Mouse (Mus musculus): ENCODE results near the gene Pi16. TPM values are rescaled to one million over a fixed set of nuclear protein-coding genes. Genes with fewer than 3 reads are reported as not detected.

Pi16 gene
- total and polyA plus RNA-seq, 2 experiments from 2014 or later: 1.7 to 2.8 TPM

DNA sequence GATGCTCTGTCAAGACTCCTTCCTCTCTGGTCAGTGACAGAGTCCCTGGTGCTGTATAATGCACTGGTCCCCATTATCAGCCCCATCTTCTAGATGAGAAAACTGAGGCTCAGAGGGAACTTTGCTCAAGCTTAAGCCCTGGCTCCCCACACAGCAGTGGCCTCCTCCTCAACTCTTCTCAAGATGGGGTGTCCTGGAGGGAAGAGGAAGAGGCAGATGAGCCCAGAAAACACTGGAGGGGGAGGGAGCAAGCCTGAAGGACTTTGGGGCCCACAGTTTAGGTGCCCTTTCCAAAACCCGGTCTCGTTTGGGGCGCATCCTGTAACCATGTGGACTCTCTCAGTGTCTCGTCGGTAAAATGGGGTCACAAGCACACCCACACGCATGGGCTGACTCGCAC lies 2.0 kb downstream of the Pi16 start:
- Histone ChIP-seq H3K4me3 (ENCODE audit: low read length) (no peak overlapping the region), H3K27me3 (ENCODE audit: insufficient read depth, low read length) (no peaks in the 10 kb centered on the region; the same call in 1 of the 2 replicates), H3K36me3 (ENCODE audit: insufficient read depth, low read length) (no peaks in the 10 kb centered on the region), H3K4me2 (ENCODE audit: low read depth, low read length) (no peak overlapping the region), H3K27ac (no peak overlapping the region), H3K4me1 (ENCODE audit: insufficient read depth, low read length) (no peaks in the 10 kb centered on the region), H3K9ac (replicated peaks; ENCODE audit: low read length) (0 out of 2 replicates have a peak overlapping the region, but pooled peaks have one; percentile 2), H3K9me3 (ENCODE audit: low read length) (no peaks in the 10 kb centered on the region)
- no peak for DNase-seq (ENCODE audit: low spot score)
- TF ChIP-seq CTCF (IDR thresholded peaks at IDR 0.05; ENCODE audit: low read depth): no peak
- 92% methylated on average over 7 of the region's 7 CpGs for WGBS
- ATAC-seq: no peak

DNA sequence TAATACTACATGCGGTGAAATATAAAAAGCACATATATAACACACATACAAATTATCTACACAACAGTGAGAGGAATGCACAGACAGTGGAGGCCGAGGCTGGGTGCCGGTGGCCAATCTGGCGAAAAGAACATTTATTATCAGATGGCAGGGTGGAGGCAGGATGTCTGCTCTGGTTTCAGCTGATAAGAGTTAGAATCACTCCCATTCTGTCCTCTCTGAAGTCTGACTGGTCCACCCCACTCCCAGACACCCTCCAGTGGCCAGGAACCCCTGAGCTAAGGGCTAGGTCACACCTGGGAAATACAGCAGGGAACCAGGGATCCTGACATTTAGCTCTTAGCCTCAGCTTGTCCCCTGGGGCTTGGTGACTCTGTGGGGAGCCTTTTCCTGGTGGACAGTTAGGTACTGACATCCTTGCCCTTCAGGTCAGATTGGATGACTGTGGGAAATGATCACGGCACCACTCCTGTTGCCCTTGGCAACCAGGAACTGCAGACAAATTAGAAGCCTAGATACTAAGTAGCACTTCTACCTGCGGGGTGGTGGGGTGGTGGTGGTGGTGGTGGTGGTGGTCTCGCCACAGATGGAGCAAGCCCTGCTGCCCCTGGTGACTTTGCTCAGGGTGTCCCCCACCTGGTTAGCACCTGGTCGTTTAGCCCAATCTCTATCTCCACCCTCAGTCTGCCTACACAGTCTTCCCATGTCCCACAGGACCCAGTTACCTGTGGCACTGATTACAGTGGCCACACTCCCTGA lies 2.6 kb downstream of the Pi16 start:
- WGBS: 67% methylated on average over 8 of the region's 8 CpGs

DNA sequence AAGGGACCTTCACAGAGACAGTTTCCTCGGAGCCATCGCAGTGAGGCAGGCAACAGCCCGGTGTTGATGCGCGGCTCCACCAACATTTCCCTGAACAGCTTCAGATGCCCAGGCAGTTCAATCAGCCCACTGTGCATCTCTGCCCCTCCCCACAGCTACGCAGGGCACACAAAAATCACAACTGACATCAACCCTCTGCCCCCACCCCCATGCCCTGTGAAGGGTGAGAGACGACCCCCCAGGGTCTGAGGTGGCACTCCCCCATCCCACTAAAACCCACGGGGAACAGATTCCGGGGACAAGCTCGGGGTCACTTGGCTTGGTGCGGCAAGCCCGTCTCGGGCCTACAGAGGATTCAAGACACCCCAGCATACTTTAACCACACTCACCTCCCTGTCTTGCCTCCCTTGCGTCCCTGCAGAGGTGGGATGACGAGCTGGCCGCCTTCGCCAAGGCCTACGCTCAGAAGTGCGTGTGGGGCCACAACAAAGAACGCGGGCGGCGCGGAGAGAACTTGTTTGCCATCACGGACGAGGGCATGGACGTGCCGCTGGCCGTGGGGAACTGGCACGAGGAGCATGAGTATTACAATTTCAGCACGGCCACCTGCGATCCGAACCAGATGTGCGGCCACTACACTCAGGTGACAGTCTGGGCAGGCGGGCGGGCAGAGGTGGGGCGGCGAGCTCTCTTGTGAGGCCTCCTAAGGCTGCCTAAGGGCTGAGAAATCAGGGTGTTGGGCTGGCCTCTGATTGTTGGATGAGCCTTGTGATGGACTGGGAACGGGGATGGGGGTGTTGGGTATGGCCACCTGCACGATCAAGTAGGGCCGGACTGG lies 4.5 kb downstream of the Pi16 start:
- Histone ChIP-seq H3K36me3 (ENCODE audit: insufficient read depth, low read length) (no peaks in the 10 kb centered on the region), H3K4me3 (ENCODE audit: low read length) (no peak overlapping the region), H3K27ac (no peak overlapping the region), H3K9ac (replicated peaks; ENCODE audit: low read length) (no peak overlapping the region), H3K4me1 (ENCODE audit: insufficient read depth, low read length) (peaks cover 10% of the 10 kb centered on the region), H3K27me3 (ENCODE audit: insufficient read depth, low read length) (no peaks in the 10 kb centered on the region; the same call in 1 of the 2 replicates), H3K9me3 (ENCODE audit: low read length) (no peaks in the 10 kb centered on the region), H3K4me2 (ENCODE audit: low read depth, low read length) (no peak overlapping the region)
- ATAC-seq (no peak), DNase-seq (ENCODE audit: low spot score) (no peak)
- TF ChIP-seq CTCF (IDR thresholded peaks at IDR 0.05; ENCODE audit: low read depth): no peak
- WGBS: 31% methylated on average over 41 of the region's 41 CpGs

More for the DNA sequence above, 2.6 kb downstream of the Pi16 start:
- Histone ChIP-seq H3K4me2 (ENCODE audit: low read depth, low read length) (no peak overlapping the region), H3K36me3 (ENCODE audit: insufficient read depth, low read length) (no peaks in the 10 kb centered on the region), H3K4me1 (ENCODE audit: insufficient read depth, low read length) (no peaks in the 10 kb centered on the region), H3K27ac (no peak overlapping the region), H3K4me3 (ENCODE audit: low read length) (no peak overlapping the region), H3K9me3 (ENCODE audit: low read length) (no peaks in the 10 kb centered on the region), H3K9ac (replicated peaks; ENCODE audit: low read length) (0 out of 2 replicates have a peak overlapping the region, but pooled peaks have one; percentile 2), H3K27me3 (ENCODE audit: insufficient read depth, low read length) (no peaks in the 10 kb centered on the region; the same call in 1 of the 2 replicates)
- no peak for TF ChIP-seq CTCF (IDR thresholded peaks at IDR 0.05; ENCODE audit: low read depth)
- ATAC-seq: 0 out of 2 replicates have a peak, but pooled peaks have one; percentile 18
- DNase-seq (ENCODE audit: low spot score): no peak

DNA sequence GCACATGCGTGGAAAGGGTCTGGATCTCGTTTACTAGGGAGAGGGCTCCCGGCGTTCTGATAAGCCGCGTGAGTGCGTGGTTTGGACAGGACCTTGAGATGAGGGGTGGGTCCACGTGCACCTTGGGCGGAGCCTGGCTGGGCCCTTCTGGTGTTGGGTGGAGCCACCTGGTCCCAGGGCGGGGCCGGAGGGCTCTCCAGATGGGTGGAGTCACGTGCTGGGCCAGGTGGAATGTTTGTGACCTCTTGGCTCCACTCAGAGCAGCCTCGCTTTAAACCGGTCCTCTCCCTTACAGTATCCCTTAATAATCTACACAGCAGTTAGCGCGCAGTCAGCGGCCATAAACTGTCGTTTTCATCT lies 5.1 kb downstream of the Pi16 start:
- WGBS: 37% methylated on average over 18 of the region's 18 CpGs
- H3K4me1 ChIP-seq (ENCODE audit: insufficient read depth, low read length): peaks cover 16% of the 10 kb centered on the region
- no peaks in the 10 kb centered on the region for H3K9me3 ChIP-seq (ENCODE audit: low read length)
- ATAC-seq (no peak), DNase-seq (ENCODE audit: low spot score) (no peak)
- no peak for TF ChIP-seq CTCF (IDR thresholded peaks at IDR 0.05; ENCODE audit: low read depth)
- no peak overlapping the region for H3K9ac ChIP-seq (replicated peaks; ENCODE audit: low read length)
- H3K36me3 ChIP-seq (ENCODE audit: insufficient read depth, low read length): no peaks in the 10 kb centered on the region
- no peak overlapping the region for H3K4me3 ChIP-seq (ENCODE audit: low read length)
- no peak overlapping the region for H3K4me2 ChIP-seq (ENCODE audit: low read depth, low read length)
- H3K27me3 ChIP-seq (ENCODE audit: insufficient read depth, low read length): no peaks in the 10 kb centered on the region; the same call in 1 of the 2 replicates
- no peak overlapping the region for H3K27ac ChIP-seq

DNA sequence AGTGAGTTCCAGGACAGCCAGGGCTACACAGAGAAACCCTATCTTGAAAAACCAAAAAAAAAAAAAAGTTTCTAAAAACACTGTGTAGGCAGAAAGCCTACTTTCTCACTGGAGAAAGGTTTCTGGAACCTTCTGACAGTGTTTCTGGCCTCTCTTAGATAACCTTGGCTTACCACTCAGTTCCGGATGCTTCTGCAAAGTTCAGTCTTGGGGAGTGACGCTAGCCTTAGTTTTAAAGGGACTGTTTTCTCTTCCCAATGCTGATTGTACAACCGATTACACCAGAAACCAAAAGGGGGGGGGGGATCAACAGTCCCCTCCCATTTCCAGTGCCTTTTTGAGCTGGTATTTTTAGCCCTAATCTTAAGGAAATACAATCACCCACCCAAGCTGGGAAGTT lies 6.1 kb downstream of the Pi16 start:
- Histone ChIP-seq H3K36me3 (ENCODE audit: insufficient read depth, low read length) (no peaks in the 10 kb centered on the region), H3K27ac (no peak overlapping the region), H3K4me3 (ENCODE audit: low read length) (no peak overlapping the region), H3K9me3 (ENCODE audit: low read length) (no peaks in the 10 kb centered on the region), H3K4me2 (ENCODE audit: low read depth, low read length) (no peak overlapping the region), H3K9ac (replicated peaks; ENCODE audit: low read length) (no peak overlapping the region), H3K4me1 (ENCODE audit: insufficient read depth, low read length) (peaks cover 16% of the 10 kb centered on the region), H3K27me3 (ENCODE audit: insufficient read depth, low read length) (no peaks in the 10 kb centered on the region; the same call in 1 of the 2 replicates)
- 93% methylated on average over 3 of the region's 3 CpGs for WGBS
- no peak for TF ChIP-seq CTCF (IDR thresholded peaks at IDR 0.05; ENCODE audit: low read depth)
- DNase-seq (ENCODE audit: low spot score): no peak
- no peak for ATAC-seq

DNA sequence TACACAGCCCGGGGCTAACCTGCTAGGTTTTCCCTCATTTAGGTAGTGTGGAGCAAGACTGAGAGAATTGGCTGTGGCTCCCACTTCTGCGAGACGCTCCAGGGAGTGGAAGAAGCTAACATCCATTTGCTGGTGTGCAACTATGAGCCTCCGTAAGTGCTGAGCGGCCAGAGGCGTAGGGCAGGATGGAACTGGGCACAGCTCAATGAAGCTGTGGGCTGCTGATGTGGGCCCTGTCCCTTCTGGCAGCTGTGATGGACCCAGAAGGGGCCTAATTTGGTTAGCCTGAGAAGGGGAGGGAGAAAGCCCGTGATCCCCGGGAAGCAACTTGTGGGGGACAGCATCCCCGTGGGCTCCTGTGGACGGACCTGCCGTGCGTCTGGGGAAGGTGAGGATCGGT lies 8.4 kb downstream of the Pi16 start:
- WGBS: 42% methylated on average over 13 of the region's 13 CpGs
- Histone ChIP-seq H3K27ac (peak overlapping the region; percentile 60; the same call in 1 of the 2 replicates), H3K36me3 (ENCODE audit: insufficient read depth, low read length) (no peaks in the 10 kb centered on the region; the same call in 1 of the 2 replicates), H3K9me3 (ENCODE audit: low read length) (no peaks in the 10 kb centered on the region), H3K27me3 (ENCODE audit: insufficient read depth, low read length) (no peaks in the 10 kb centered on the region; the same call in 1 of the 2 replicates), H3K4me3 (ENCODE audit: low read length) (no peak overlapping the region), H3K9ac (replicated peaks; ENCODE audit: low read length) (no peak overlapping the region), H3K4me1 (ENCODE audit: insufficient read depth, low read length) (peaks cover 16% of the 10 kb centered on the region), H3K4me2 (ENCODE audit: low read depth, low read length) (no peak overlapping the region)
- DNase-seq (ENCODE audit: low spot score) (no peak), ATAC-seq (no peak)
- TF ChIP-seq CTCF (IDR thresholded peaks at IDR 0.05; ENCODE audit: low read depth): no peak
